Mouse (Mus musculus) layer of hippocampus, adult 11-12 months (tissue): Measurements from ENCODE around the gene Atp2b1.

Experiments used
- DNase-seq: peaks from one replicate; pipeline ENCODE4 v3.0.0; 2022; ENCODE audit warnings: low spot score

The Atp2b1 gene

DNA sequence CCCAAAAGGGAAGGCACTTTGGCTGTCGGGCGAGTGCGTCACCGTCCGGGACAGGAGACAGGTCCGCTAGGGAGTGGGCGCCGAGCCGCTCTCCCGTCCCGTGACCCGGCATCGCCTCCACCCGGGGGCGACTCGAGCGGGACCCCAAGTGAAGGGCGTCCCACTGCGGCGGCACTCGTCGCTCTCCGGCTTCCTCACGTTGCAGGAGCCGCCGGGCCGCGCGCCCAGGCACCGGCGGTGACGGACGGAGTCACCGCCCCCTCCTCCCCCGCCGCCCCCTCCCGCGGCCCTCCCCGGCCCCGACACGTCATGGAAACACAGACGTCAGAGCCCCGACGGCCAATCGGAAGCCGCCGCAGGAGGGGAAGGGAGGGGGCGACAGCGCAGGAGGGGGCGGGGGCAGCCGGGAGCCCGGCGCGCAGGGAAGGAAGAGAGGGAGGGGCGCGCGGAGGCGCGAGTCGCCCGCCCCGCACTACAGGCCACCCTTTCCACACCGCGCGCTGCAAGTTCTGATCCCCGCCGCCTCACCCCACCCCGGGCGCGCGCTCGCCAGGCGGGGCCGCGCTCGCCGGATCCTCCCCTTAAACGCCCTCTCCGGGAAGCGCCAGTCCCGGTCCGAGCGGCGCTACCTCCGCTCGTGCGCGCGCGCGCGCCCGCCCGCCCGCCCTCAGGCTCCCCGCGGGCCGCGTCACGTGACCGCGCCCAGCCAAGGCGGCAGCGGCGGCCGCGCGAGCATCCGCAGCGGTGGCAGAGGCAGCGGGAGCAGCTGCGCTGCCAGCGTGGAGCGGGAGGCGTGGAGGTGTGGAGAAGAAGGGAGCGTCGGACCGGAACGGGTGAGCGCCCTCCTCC lies at the start of gene Atp2b1:
Atp2b1 (plus strand) TSS at position 446 of the 849 bp plus-strand sequence.
- peak; percentile 95 for DNase-seq

DNA sequence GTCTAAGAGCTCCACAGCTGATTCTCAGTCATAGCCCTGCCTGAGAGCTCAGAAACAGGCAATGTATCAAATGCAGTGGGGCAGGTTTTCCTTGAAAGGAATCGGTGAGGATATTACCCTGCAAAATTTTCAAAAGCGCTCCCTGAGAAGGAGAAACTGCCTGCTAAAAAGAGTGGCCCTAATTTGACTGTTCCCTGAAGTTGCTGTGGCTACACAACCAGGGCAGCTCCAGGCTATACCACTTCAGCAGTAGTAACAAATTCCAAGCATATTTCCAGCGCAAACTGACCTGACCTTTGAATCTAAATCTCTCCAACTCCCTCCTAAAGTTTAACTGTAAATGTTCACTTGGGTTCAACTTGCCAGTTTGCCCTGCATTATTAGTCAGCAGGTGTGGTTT lies 49.4 kb upstream of the Atp2b1 start:
- no peak for DNase-seq

DNA sequence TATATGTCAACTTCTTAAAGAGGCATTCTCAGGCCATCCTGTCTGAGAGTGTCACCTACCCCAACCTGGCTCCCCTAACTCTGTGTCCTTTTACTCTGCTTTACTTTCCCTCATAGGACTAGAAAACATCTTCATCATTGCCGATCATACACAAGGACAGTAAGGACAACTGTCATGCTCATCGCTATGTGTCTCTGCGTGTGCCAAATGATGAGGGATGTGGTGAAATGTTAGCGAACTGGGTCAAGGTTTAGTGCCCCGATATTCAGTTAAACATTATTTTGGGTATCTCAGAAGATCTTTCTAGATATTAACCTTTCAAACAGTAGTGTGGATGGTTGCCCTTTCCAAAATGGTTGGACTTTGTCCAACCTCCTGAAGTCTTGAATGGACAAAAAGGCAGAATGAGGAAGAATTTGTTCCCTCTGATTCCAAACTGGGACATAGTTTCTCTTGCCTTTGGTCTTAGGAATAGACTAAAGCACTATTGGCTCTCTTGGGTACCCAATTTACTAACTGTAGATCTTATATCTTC lies 47.3 kb upstream of the Atp2b1 start:
- no peak for DNase-seq

DNA sequence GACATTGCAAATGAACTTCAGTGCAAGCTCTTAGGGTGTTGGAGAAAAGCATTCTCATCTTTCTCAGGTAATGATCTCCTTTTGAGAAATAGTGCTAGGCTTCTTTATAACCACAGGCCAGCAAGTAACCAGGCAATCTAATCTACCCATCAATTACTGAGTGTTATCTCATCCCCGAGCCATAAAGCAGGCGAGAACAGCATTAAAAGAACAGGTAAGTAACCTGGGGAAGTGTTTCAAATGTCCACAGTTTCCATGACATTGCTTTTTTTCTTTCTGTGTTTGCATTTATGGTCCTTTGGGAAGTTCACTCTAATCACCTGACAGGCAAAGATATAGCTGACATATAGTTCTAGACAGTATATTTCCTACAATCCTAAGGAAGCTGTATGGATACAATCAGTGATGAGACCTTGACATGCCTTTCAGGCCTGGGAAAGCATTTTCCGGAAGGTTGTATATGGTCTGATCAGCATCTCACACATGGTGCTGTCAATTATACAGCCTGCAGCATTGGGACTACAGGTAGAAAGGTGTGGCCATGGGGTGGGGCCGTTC lies 45.8 kb upstream of the Atp2b1 start:
- no peak for DNase-seq

DNA sequence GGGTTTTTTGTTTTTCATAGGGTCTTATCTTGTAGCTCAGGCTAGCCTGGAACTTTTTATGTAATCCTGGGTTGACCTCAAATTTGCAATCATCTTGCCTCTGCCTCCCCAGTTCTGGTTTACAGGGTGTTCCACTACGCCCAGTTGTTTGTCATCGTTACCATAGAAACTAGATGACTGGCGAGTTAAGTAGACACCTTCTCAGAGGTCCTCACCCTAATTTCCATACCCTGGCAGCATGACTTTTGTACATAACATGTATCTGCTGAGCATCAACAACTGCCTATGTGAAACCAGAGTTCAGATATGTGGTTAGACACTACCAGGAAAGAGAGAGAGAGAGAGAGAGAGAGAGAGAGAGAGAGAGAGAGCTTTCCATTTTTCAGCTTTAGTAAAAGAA lies 36.4 kb upstream of the Atp2b1 start:
- DNase-seq, result no peak

DNA sequence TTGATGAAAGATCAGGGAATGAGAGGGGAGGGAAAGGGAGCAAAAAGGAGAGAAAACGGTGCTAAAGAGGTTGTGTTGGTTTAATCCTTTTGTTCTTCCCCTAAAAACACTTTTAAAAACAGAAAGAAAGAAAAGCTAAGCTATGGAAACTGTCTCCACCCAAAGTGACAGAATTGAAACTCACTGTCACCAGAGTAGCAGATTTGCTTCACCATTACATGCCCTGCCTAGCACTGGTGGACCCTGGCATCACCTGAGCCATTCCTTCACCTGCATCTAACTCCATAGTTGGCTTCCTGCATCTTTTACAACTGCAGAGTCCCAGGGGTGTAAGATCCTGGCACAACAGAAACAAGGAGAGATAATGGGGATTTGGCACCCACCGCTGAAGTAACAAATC lies 35.6 kb upstream of the Atp2b1 start:
- no peak for DNase-seq

GRCm38 (mm10) chr10:98880057-98880456 lies 34.1 kb upstream of the Atp2b1 start:
- DNase-seq, result no peak

DNA sequence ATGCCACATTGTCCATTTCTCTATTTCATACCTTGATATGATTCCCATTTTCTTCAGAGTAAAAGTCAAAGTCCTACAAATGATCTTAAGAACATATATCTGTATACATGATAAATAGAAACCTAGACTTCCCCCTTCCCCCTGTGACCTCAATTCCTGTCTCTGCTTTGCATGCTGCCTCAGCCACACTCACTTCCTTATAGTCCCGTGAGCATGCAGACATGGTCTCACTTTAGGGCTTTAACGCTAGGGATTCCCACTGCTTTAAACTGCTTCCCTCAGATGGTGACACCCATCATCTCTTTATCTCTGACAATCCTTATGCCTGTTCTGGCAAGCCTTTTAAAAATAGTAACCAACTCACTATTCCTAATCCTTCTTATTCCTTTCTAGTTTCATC lies 33.5 kb upstream of the Atp2b1 start:
- DNase-seq, result no peak

DNA sequence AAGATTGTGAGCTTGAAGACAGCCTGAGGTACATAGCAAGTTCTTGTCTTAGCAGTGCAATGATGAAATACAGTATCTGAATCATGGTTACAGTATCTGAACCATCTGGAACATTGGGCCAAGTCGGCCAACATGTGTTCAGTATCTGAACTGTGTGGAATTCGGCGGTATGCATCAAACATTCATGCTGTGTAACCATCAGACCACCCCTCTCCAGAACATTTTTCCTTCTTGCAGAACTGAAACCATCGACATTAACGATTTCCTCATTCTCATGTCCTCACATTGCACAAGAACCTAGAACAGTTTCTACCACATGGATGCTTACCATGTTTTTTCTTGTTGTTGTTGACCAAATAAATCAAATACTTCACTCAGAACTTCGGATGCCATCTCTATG lies 32.7 kb upstream of the Atp2b1 start:
- no peak for DNase-seq

DNA sequence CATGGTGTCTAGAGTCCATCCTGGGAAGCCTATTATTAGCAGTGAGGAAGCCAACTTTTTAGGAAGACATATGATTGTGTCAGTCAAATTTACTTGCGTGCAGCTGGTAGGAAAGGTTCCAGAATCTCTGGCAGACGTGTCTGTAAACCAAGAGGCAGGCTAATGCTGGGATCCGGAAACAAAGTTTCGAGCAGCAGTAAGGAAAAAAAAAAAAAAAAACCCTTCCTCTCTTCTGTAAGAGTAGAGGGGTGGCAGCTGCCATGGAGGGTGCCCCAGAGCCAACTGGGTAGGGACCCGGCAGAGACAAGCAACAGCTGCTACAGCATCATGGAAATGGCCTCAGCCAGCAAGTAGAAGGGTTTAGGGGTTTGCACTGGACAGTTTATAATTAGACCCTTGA lies 31.6 kb upstream of the Atp2b1 start:
- no peak for DNase-seq

DNA sequence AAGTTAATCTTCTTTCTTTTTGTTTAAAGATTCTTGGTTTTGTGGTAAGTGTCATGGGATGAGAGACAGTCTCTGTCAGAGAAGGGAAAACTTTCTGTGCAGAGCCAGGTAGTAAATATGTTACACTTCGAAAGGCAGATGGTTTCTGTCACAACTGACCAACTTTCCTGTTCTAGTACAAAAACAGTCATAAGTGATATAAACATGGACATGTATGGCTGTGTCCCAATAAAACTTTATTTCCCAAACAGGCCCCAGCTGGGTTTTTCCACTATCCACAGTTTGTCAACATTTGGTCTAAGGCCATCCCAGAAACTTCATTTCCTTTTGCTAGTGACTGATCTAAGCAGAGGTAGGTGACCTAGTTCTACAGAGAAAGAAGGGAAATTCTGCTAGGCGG lies 29.8 kb upstream of the Atp2b1 start:
- DNase-seq, result no peak

DNA sequence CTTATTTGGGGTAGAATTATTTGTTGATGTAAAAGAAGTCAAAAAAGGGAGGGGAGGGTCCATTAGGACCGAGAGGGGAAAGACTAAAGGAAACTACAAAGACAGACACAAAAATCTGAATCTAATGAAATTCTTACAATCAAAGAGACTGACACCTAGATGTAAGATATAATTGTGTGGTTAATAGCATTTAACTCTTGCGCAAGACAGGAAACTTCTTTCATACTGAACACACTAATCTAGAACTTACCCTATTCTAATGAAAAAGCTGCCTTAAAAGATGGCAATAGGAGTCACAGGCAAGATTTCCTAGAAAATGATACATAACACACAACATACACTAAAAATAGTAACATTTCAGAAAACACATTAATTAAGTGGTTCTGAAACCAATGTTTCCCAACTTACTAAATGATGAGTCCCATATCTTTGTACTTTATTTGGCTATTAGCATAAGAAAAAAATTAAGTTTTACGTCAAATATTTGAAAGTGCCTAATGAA lies 27.4 kb upstream of the Atp2b1 start:
- DNase-seq, result no peak

- no peak for DNase-seq
Observed at GRCm38 (mm10) chr10:98891361-98891760, 22.8 kb upstream of the Atp2b1 start.

DNA sequence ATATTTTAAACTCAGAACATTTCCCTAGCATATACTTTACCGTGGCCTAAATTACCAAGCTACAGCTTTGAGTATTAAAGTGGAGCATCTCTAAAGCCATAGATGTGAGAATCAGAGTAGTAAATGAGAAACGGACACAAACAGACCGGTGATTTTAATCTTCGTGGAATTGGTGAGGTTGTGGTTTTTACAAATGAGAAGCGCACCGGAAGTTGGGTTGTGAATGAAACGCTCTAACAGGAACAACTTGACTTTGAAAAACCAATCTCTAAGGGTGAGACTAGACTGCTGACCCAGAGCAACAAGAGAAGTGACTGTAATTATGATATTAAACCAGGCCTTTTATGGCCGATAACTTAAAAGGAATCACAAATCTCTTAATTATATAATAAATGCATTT lies 16.7 kb upstream of the Atp2b1 start:
- DNase-seq, result no peak

GRCm38 (mm10) chr10:98897913-98898748 lies 16.1 kb upstream of the Atp2b1 start:
- no peak for DNase-seq

DNA sequence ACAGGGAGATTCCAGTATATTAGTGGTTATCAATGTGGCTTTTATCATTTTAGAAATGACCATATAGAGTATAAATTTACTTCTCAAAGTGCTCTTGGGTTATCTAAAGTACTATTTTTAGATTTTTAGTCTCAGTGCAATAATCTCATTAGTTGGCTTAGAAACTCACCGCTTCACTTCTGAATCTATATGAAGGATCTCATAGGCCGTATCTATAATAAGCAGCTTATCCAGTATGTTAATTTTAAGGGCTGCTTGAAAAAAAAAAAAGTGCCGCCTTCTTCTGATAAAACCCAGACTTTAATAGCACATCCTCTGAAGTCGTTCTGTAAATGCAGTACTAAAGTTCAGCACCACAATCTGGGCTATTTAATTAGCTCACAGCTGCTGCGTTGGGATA lies 12.7 kb upstream of the Atp2b1 start:
- DNase-seq, result no peak

GRCm38 (mm10) chr10:98905987-98906386 lies 8.2 kb upstream of the Atp2b1 start:
- DNase-seq, result no peak

DNA sequence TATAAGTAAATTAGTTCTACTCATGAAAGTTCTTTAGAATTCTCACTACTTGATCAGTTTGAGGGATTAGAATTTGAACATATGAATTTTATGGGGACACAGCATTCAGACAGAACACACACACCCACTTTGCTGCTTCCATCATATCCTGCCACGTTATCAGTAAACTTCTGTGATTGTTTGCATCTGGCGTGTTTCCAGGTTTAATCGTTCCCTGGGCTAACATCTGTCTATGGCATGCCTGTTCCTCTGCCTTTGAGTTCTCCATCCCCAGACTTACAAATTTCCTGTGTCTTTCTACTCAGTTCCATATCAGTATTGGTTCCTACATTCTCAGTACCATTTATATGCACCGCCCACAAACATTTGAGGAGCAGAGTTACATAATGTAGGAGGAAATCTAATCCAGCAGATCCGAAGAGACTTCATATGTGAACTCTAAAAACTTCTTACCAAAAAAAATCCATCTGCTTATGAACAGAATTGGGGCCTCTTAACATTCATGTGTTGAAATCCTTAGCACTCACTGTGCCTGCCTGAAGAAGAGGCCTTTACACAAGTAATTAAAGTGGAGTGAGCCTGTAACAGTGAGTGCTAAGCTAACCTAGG lies 7.2 kb upstream of the Atp2b1 start:
- no peak for DNase-seq

GRCm38 (mm10) chr10:98913610-98913960 lies 621 bp upstream of the Atp2b1 start:
- DNase-seq, result no peak

DNA sequence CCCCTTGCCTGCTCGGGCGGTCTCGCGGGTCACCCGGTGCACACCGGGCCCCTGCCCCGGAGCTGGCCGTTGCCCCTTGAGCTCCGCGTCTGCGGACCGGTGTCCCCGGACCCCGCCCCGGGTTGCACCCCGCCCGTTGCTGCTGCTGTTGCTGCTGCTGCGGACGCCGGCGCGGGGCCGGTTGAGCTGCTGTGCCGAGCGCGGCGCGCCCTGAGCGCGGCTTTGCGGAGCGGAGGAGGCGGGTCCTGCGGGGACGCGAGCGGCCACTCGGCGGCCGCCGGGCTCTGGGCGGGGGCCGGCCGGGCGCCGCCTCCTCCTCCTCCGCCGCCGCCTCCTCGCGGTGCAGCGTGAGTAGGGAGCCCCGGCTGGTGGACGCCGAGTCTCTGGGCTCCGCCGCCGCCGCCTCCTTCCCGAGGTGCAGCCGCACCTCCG lies 620 bp downstream of the Atp2b1 start:
- DNase-seq, result peak; percentile 84

DNA sequence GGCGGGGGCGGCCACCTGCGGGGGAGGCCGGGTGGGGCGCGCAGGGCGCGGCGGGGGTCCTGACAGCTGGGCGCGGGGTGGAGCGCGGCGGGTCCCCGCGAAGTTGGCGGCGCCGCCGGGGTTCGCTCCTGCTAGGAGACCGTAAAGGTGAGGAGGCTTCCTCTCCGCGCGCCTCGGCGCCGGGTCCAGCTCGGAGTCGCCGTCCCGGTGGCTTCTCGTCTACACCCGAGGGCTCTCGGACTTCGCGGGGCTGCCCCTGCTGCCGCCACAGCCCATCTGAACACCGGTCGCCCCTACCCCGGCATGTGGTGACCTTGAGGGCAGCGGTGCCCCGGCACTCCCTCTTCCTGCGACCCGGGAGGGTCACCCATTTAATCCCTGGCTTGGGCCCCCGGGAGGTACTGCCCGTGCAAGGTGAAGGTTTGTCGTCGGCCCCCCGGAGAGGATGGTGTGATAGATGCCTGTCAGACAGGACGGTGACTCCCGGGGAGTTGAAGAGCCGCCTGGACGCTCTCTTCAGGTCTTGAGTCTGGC lies 1.3 kb downstream of the Atp2b1 start:
- peak; percentile 49 for DNase-seq
